Mouse (Mus musculus): ENCODE measurements around the gene Srpk3.
A peak's percentile ranks its signal among the peaks of the same experiment; 100 is the strongest.

Gene Srpk3

DNA sequence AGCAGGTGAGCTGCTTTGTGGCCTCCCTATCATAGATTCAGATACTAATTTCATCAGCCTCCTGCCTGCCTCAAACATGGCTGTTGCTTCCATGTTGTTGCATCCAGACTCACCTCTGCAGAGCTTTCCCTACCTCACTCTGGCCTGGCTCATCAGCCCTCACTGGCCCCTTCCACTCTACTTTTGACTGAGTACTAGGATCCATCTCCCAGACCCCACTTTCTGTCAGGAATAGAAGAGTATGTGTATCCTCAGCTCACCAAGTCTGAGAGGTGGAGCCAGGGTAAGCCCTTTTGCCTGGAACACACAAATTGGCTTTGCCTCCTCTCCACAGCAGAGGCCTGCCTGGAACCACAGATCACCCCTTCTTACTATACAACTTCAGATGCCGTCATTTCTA lies 14.3 kb downstream of the Srpk3 start:
- Histone ChIP-seq H3K4me1 (replicated peaks; ENCODE audit: low read depth, low read length) (peaks cover 72% of the 10 kb centered on the region), H3K27me3 (ENCODE audit: insufficient read depth, low read length) (no peaks in the 10 kb centered on the region), H3K4me3 (replicated peaks; ENCODE audit: low read length) (peak overlapping the region; percentile 89), H3K9me3 (ENCODE audit: low read length) (no peaks in the 10 kb centered on the region), H3K36me3 (ENCODE audit: insufficient read depth, low read length) (peaks cover 72% of the 10 kb centered on the region)
- TF ChIP-seq POU5F1 (IDR thresholded peaks at IDR 0.05; ENCODE audit: borderline replicate concordance, low read length) (no peak), CTCF (conservative IDR thresholded peaks at IDR 0.05; ENCODE audit: low read length) (no peak), NANOG (IDR thresholded peaks at IDR 0.05; ENCODE audit: borderline replicate concordance, low read length) (no peak)

DNA sequence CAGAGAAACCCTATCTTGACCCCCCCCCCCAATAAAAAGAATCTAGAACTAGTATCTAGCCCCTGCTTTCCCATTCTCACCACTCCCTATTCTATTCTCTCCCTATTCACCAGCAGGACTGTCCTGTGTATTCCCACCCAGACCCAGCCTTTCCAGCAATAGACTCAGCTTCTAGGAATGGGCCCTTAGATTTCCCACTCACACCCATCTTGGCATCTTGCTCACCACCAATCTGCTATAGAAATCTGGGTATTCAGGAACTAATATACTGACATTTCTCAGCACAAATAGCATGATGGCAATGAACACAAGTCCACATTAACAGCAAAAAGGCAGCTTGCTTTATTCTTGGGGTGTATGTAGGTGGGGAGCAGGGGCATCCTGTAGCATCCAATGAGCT lies 18.8 kb downstream of the Srpk3 start:
- Histone ChIP-seq H3K36me3 (ENCODE audit: insufficient read depth, low read length) (peaks cover 83% of the 10 kb centered on the region), H3K9me3 (ENCODE audit: low read length) (no peaks in the 10 kb centered on the region), H3K27me3 (ENCODE audit: insufficient read depth, low read length) (no peaks in the 10 kb centered on the region), H3K4me3 (replicated peaks; ENCODE audit: low read length) (no peak overlapping the region), H3K4me1 (replicated peaks; ENCODE audit: low read depth, low read length) (peaks cover 83% of the 10 kb centered on the region)
- TF ChIP-seq POU5F1 (IDR thresholded peaks at IDR 0.05; ENCODE audit: borderline replicate concordance, low read length) (no peak), NANOG (IDR thresholded peaks at IDR 0.05; ENCODE audit: borderline replicate concordance, low read length) (no peak), CTCF (conservative IDR thresholded peaks at IDR 0.05; ENCODE audit: low read length) (no peak)

- Histone ChIP-seq H3K9me3 (ENCODE audit: low read length) (no peaks in the 10 kb centered on the region), H3K36me3 (ENCODE audit: insufficient read depth, low read length) (peaks cover 78% of the 10 kb centered on the region), H3K4me1 (replicated peaks; ENCODE audit: low read depth, low read length) (peaks cover 83% of the 10 kb centered on the region), H3K4me3 (replicated peaks; ENCODE audit: low read length) (no peak overlapping the region), H3K27me3 (ENCODE audit: insufficient read depth, low read length) (no peaks in the 10 kb centered on the region)
- no peak for TF ChIP-seq POU5F1 (IDR thresholded peaks at IDR 0.05; ENCODE audit: borderline replicate concordance, low read length)
- TF ChIP-seq CTCF (conservative IDR thresholded peaks at IDR 0.05; ENCODE audit: low read length) = no peak
- TF ChIP-seq NANOG (IDR thresholded peaks at IDR 0.05; ENCODE audit: borderline replicate concordance, low read length) = no peak
Measured at GRCm38 (mm10) chrX:73793505-73793904, 19.3 kb downstream of the Srpk3 start.

DNA sequence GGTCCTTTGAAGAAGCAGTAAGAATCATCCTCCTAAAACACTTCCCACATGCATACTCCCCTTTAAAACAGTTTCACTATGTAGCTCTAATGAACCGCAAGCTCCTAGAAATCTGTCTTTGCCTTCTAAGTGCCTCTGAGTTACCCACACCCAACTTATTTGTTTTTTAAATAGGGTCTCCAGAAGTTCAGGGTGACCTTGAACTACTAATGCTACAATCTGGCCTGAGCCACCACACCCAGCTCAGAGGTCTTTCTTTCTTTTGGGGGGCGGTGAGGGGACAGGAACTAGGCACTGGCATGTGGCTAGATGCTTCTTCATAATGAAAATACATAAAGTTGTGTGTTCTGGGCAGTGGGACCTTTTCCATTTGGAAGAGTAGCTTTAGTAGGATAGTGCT lies 23.3 kb downstream of the Srpk3 start:
- Histone ChIP-seq H3K27me3 (ENCODE audit: insufficient read depth, low read length) (no peaks in the 10 kb centered on the region), H3K9me3 (ENCODE audit: low read length) (no peaks in the 10 kb centered on the region), H3K36me3 (ENCODE audit: insufficient read depth, low read length) (peaks cover 55% of the 10 kb centered on the region), H3K4me1 (replicated peaks; ENCODE audit: low read depth, low read length) (peaks cover 89% of the 10 kb centered on the region), H3K4me3 (replicated peaks; ENCODE audit: low read length) (peak overlapping the region; percentile 48; the same call in 1 of the 2 replicates)
- TF ChIP-seq CTCF (conservative IDR thresholded peaks at IDR 0.05; ENCODE audit: low read length) = no peak
- no peak for TF ChIP-seq POU5F1 (IDR thresholded peaks at IDR 0.05; ENCODE audit: borderline replicate concordance, low read length)
- TF ChIP-seq NANOG (IDR thresholded peaks at IDR 0.05; ENCODE audit: borderline replicate concordance, low read length) = no peak

GRCm38 (mm10) chrX:73798502-73798901 lies 24.3 kb downstream of the Srpk3 start:
- TF ChIP-seq CTCF (conservative IDR thresholded peaks at IDR 0.05; ENCODE audit: low read length) (peak; percentile 47), POU5F1 (IDR thresholded peaks at IDR 0.05; ENCODE audit: borderline replicate concordance, low read length) (no peak)
- Histone ChIP-seq H3K27me3 (ENCODE audit: insufficient read depth, low read length) (no peaks in the 10 kb centered on the region), H3K4me1 (replicated peaks; ENCODE audit: low read depth, low read length) (peaks cover 91% of the 10 kb centered on the region)

DNA sequence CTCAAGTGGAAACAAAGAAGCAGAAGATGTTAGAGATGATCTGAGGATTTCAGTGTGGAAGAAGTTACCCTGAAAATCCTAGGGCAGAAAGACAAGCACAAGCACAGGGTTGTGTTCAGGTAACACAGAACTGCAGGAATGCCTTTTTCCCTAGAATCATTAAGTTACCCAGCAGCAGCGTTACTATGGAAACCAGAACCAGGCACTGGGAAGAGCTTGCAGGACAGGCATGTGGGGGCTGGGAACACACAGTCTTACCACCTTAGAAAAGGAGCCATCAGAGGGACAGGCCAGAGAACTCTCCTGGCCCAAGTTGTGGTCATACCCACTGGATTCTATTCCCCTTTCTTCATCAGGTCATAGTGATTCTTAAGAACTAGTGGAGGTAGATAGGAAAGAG lies 31.6 kb downstream of the Srpk3 start:
- no peaks in the 10 kb centered on the region for H3K9me3 ChIP-seq (ENCODE audit: low read length)
- H3K4me3 ChIP-seq (replicated peaks; ENCODE audit: low read length) = no peak overlapping the region
- peaks cover 35% of the 10 kb centered on the region for H3K36me3 ChIP-seq (ENCODE audit: insufficient read depth, low read length)
- TF ChIP-seq NANOG (IDR thresholded peaks at IDR 0.05; ENCODE audit: borderline replicate concordance, low read length) (no peak), CTCF (conservative IDR thresholded peaks at IDR 0.05; ENCODE audit: low read length) (no peak), POU5F1 (IDR thresholded peaks at IDR 0.05; ENCODE audit: borderline replicate concordance, low read length) (no peak)
- H3K27me3 ChIP-seq (ENCODE audit: insufficient read depth, low read length) = no peaks in the 10 kb centered on the region
- H3K4me1 ChIP-seq (replicated peaks; ENCODE audit: low read depth, low read length) = peaks cover 78% of the 10 kb centered on the region

More at GRCm38 (mm10) chrX:73798502-73798901, 24.3 kb downstream of the Srpk3 start:
- Histone ChIP-seq H3K4me3 (replicated peaks; ENCODE audit: low read length) (peak overlapping the region; percentile 48), H3K9me3 (ENCODE audit: low read length) (no peaks in the 10 kb centered on the region), H3K36me3 (ENCODE audit: insufficient read depth, low read length) (peaks cover 47% of the 10 kb centered on the region)

DNA sequence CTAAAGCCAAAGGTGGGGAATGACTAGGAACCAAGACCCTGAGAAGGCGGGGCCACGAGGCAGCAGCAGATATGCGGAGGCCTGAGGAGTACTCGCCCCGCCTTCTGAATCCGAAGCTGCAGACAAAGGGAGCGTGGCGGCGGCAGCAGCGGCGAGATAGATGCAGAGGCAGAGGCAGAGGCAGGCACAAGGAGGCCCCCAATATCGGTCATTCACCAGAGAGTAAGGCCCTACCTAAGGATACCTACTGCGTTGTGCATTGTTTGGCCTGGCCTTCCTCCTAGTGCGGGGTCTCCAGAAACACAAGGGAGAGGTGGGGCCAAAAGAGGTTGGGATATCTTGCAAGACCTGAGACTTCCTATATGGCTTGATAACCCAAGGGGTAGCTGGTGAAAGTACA lies 40.9 kb downstream of the Srpk3 start:
- Histone ChIP-seq H3K36me3 (ENCODE audit: insufficient read depth, low read length) (peaks cover 18% of the 10 kb centered on the region), H3K9me3 (ENCODE audit: low read length) (no peaks in the 10 kb centered on the region), H3K4me3 (replicated peaks; ENCODE audit: low read length) (peak overlapping the region; percentile 62), H3K27me3 (ENCODE audit: insufficient read depth, low read length) (no peaks in the 10 kb centered on the region), H3K4me1 (replicated peaks; ENCODE audit: low read depth, low read length) (peaks cover 75% of the 10 kb centered on the region)
- no peak for TF ChIP-seq CTCF (conservative IDR thresholded peaks at IDR 0.05; ENCODE audit: low read length)
- no peak for TF ChIP-seq POU5F1 (IDR thresholded peaks at IDR 0.05; ENCODE audit: borderline replicate concordance, low read length)
- TF ChIP-seq NANOG (IDR thresholded peaks at IDR 0.05; ENCODE audit: borderline replicate concordance, low read length) = no peak

DNA sequence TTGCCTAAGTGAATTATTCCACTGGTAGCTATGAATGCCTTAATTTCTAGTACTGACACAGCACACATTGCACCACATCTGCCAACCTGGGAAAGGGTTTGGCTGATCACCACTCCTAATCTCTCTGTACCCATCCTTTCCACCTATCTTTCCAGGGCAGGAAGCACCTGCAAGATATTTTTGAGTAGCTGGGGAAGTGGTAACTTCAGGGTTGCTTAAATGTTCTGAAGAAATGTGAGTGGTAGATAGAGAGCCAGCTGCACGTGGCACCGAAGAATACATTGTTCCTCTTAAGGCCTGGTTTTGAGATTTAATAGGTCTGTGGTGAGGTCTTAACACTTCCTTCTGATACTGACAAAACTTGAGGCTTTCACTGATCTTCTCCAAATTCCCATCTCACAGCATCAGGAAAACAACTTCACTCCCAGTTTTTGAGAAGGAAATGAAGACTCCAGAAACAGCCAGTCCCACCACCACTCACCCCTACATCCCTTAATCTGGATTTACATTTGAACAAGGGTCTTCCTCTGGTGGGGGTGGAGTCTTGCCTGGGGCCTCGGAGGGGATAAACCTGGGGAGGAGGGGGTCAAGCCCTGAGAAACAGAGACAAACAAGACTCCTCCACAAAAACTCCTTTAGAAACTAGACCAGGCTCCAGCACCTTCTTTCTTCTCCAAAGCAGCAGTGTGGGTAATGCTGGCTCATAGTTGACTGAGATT lies 42.5 kb downstream of the Srpk3 start:
- peaks cover 14% of the 10 kb centered on the region for H3K36me3 ChIP-seq (ENCODE audit: insufficient read depth, low read length)
- peak overlapping the region; percentile 62; the same call in 1 of the 2 replicates for H3K4me3 ChIP-seq (replicated peaks; ENCODE audit: low read length)
- TF ChIP-seq CTCF (conservative IDR thresholded peaks at IDR 0.05; ENCODE audit: low read length) = no peak
- no peak for TF ChIP-seq NANOG (IDR thresholded peaks at IDR 0.05; ENCODE audit: borderline replicate concordance, low read length)
- no peak for TF ChIP-seq POU5F1 (IDR thresholded peaks at IDR 0.05; ENCODE audit: borderline replicate concordance, low read length)
- peaks cover 71% of the 10 kb centered on the region for H3K4me1 ChIP-seq (replicated peaks; ENCODE audit: low read depth, low read length)
- H3K9me3 ChIP-seq (ENCODE audit: low read length) = no peaks in the 10 kb centered on the region
- no peaks in the 10 kb centered on the region for H3K27me3 ChIP-seq (ENCODE audit: insufficient read depth, low read length)

DNA sequence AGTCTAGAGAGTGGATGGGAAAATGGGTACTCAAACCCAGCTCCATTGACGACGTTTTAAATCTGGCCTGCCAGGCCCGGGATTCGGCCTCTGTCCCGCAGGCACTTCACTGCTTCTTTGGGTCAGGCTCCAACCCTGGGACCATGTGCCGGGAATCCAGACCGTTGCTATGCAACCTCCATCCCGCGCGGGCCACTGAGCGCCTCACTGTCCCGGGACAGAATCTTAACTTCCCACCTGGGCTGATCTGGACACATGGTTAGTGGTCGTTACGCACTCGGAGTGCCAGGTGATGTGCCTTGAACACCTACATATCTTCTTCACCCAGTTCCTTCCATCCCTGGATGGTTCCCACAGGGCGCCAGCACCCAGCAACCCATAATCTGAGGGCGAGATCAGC lies 49.5 kb downstream of the Srpk3 start:
- H3K9me3 ChIP-seq (ENCODE audit: low read length) = no peaks in the 10 kb centered on the region
- H3K4me3 ChIP-seq (replicated peaks; ENCODE audit: low read length) = peak overlapping the region; percentile 85
- no peak for TF ChIP-seq POU5F1 (IDR thresholded peaks at IDR 0.05; ENCODE audit: borderline replicate concordance, low read length)
- TF ChIP-seq NANOG (IDR thresholded peaks at IDR 0.05; ENCODE audit: borderline replicate concordance, low read length) = no peak
- no peak for TF ChIP-seq CTCF (conservative IDR thresholded peaks at IDR 0.05; ENCODE audit: low read length)
- H3K27me3 ChIP-seq (ENCODE audit: insufficient read depth, low read length) = no peaks in the 10 kb centered on the region
- peaks cover 33% of the 10 kb centered on the region for H3K4me1 ChIP-seq (replicated peaks; ENCODE audit: low read depth, low read length)
- peaks cover 4% of the 10 kb centered on the region for H3K36me3 ChIP-seq (ENCODE audit: insufficient read depth, low read length)
